Mouse (Mus musculus) fat pad, adult 2 months (tissue): ENCODE results near the gene Cyp2t4.

Experiments used
- DNase-seq: peaks from one replicate; pipeline ENCODE4 v3.0.0-alpha.2; 2011; ENCODE audit warnings: low read depth, low spot score; ENCODE audit errors: extremely low read depth

Gene Cyp2t4

DNA sequence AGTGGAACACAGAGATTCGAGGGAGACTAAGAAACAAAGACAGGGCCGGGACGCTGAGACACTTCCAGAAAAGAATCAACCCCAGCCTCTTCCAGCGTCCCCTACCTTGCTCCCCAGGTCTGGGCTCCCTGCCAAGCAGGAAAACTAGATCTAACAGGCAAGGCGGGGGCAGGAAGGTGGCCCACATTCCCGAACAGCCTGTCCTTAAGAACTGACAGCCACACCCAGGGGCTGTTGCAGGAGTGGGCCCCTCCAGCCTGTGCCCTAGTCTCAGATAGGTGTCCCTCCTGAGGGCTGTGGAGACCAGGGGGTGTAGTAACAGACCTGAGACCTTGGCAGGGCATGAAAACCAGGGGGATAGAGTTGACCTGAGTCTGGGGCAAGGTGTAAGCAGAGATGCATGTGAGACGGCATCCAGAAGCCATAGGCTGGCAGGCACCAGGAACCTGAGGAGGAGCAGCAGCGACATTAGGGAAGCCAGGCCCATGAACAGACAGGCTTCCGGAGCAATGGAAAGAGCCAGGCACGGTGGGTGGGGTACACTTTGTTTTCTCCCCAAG is at the start of gene Cyp2t4:
TSS of gene Cyp2t4 (plus strand) at position 510 of the 560 bp plus-strand sequence.
- DNase-seq: no peak

DNA sequence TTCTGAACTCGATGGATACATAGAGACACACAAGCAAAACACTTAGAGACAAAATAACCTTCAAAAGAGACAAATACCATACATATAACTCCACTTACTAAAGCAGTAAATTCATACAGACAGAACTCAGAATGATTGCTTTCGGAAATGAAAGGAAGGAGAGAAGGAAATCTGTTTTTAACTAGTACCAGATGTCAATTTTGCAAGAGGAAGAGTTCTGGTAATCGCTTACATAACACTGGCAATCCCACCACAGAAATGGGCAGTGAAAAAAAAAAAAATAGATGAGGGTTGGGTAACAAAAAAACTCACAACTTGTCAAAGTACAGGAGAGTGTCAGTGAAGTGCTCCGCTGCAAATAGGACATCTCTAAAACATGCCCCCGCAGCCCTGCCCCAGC is 48.6 kb upstream of the Cyp2t4 start:
- DNase-seq: no peak

- DNase-seq: no peak
These were observed 43.2 kb upstream of the Cyp2t4 start for GRCm38 (mm10) chr7:27110327-27110726.

- DNase-seq: no peak
These were observed 42.5 kb upstream of the Cyp2t4 start for GRCm38 (mm10) chr7:27111038-27111437.

DNA sequence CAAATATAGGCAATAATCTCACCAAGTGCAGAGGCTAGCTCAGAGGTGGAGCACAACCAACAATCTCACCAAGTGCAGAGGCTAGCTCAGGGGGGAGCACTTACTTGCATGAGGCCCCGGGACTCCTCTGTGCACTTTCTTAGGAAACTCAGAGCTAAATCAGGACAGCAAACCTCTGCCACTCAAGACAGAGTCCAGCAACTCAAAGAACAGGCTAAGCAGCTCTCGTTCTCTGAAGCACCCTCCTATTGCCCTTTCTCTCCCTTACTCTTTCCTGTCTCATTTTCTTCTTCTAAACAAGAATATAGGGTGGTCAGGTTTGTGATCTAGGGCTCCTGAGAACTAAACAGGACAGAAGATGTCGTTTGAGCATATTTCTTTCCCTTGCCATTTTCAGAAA is 41.5 kb upstream of the Cyp2t4 start:
- DNase-seq: no peak

DNA sequence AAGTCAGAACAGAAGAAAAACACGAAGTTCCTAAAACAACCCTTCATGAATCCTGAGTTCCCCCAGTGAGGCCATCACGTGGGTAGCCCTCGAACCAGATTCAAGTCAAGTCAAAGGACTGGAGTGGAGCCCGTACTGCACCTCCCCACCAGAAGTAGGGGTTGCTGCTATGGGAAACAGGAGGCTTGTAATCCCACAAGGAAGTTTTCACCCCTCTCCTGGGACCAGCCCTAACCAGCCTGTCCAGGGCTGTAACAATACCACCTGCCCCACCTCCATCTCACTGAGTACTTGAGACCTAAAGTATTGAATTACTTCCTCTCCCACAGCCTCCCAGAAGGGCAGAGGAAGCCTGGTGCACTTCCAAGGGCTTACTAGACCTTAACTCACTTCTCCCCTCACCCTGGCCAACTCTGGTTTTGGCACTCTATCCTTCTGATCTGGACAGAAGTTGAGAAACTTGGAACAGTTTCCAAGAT is 35.4 kb upstream of the Cyp2t4 start:
- peak; percentile 87 for DNase-seq

GRCm38 (mm10) chr7:27119676-27120075 is 33.8 kb upstream of the Cyp2t4 start, which contains the start of gene Cyp2f2:
Cyp2f2 (plus strand) TSS chr7:27119909.
- DNase-seq: peak; percentile 91

- DNase-seq: no peak
These were observed 29.1 kb upstream of the Cyp2t4 start for GRCm38 (mm10) chr7:27124305-27124832.

DNA sequence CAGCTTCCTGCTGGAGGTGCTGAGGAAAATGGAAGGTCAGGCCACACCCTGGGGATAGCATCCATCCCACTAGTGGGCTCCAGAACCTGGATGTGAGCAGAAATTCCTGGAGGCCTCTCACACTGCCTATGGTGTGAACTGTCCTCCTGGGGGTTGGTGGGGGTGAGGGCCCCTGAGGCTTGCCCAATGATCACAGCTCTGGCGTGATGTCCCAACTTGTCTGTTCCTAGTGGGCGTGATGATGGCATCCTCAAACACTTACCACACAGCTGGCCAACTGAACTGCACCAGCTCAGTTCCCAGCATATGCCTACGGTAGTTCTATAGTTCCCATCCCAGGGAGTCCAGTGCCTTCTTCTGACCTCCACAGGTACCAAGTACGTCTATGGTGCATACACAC is 28.5 kb upstream of the Cyp2t4 start:
- DNase-seq: no peak

GRCm38 (mm10) chr7:27128162-27128561 is 25.4 kb upstream of the Cyp2t4 start:
- DNase-seq: no peak

DNA sequence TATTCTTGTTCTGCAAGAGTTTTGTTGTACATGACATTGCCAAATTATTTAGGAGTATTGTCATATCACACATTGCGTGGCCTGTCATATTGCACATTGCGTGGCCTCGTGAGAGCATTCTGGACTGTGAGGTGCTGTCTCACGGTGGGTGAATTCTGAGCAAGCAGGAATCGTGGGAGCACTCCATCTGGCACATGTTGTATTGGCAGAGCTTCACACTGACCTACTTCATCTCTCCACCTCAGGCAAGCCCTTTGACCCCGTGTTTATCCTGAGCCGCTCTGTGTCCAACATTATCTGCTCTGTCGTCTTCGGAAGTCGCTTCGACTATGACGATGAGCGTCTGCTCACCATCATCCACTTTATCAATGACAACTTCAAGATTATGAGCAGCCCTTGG is 24.6 kb upstream of the Cyp2t4 start:
- no peak for DNase-seq

- no peak for DNase-seq
These were observed 23.7 kb upstream of the Cyp2t4 start for GRCm38 (mm10) chr7:27129811-27130210.

GRCm38 (mm10) chr7:27130521-27131370 is 22.8 kb upstream of the Cyp2t4 start:
- no peak for DNase-seq

DNA sequence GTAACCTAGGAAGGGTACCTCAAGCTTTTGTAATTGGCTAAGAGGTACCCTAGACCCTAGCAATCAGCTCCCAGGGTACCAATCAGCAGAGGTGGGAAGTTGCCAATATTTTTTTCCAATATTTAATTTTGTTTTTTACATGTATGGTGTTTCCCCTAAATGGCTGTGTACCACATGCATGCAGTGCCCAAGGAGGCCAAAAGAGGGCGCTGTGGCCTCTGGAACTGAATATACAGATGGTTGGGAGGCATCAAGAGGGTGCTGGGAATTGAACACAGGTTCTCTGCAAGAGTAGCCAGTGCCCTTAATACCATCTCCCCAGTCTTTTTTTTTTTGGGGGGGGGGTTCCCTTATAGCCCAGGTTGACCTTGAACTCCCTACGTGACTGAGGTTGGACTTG is 22.1 kb upstream of the Cyp2t4 start:
- no peak for DNase-seq

DNA sequence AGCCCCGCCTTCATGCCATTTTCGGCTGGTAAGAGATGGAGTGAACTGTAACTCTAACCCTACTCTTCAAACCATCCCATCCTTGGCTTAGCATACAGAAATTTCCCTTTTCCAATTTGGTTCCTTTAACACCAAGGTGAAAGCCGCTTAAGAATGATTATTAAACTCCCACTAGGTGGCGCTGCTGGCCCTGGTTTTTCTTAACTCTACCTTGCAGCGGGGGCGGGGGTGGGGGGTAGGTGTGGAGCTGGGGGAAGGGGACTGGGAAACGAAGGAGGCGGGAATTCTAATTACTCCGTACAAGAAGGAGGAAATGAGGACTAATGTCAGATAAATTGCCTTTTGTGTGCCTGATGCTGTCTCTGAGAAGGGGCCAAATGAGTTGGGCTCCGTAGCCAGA is 20.9 kb upstream of the Cyp2t4 start:
- no peak for DNase-seq

DNA sequence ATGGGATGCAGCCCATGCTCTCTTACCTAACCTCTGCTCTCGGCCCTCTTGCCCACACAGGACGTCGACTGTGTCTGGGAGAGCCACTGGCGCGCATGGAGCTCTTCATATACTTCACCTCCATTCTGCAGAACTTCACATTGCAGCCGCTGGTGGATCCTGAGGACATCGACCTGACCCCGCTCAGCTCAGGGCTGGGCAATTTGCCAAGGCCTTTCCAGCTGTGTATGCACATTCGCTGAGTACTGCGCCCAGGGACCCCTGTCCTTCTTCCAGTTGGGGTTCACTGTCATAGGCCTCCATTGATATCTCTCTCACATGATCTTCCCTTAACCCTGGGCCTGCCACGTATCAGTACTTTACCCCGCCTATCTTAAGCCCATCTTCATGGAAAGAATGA is 20.4 kb upstream of the Cyp2t4 start:
- DNase-seq: no peak

DNA sequence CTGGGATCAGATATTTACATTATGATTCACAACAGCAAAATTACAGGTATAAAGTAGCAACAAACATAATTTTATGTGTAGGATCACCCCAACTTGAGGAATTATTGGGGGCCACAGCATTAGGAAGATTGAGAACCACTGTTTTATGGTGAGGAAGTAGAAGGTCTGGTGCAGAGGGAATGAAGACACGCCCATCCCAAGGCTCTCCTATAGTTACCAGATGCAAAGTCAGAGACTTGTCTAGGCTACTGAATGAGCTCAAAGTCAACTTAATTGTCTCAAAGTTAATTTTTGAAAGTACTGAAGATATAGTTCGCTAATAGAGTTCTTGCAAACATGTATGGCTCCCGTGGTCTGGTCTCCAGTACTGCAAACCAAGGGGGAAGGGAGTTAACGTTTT is 19.8 kb upstream of the Cyp2t4 start:
- no peak for DNase-seq

DNA sequence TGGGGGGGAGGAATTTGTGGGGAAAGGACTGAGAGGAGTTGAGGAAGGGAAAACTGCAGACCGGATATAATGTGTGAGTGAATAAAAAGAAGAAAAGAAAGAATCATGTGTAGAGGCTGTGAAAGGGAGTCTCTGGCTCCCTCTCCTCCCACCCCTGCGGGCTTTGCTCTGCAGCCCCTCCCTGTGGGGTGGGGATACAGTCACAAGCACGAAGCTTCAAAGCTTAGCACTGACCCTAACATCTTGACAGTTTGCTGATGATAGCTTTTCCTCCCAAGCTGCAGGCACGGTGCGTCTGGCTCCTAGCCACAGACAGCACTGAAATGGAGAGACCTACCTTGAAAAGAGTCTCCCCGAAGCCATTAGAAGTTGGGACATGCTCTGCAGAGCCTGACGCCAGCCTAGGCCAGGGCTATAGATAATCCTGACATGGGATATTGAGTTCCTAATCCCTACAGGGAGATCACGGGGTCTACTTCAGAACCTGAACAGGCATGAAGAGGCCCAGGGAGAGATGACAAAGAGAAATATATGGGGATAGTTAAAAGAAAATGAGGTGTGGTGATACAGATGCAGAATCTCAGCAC is 17.0 kb upstream of the Cyp2t4 start:
- DNase-seq: peak; percentile 88

DNA sequence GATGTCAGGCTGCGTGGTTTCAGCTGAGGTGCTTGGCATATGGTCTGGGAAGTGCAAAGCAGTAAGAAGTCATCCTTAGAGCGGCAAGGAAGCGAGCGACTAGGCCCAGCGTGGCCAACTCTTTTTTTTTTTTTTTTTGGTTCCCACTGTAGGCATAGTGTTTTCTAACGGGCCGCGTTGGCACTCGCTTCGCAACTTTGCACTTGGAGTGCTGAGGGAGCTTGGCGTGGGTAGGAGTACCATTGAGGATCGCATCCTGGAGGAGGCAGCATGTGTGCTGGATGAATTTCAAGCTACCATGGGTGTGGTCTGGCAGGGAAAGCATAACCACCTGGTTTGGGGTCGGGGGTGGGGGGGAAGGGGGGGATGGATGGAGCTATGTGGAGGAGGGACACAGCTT is 2.5 kb downstream of the Cyp2t4 start:
- DNase-seq: no peak

DNA sequence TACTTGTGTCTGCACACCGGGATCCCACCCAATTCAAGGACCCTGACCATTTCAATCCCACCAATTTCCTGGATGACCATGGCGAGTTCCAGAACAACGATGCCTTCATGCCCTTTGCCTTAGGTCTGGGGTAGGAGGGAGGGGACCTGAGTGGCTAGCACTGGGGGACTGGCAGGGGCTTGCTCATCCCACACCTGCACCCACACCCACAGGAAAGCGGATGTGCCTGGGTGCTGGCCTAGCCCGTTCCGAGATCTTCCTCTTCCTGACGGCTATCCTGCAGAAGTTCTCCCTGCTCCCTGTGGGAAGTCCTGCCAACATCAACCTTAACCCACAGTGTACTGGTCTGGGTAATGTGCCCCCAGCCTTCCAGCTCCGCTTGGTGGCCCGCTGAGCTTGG is 4.7 kb downstream of the Cyp2t4 start:
- DNase-seq: no peak

GRCm38 (mm10) chr7:27159256-27159655 is 5.7 kb downstream of the Cyp2t4 start:
- DNase-seq: no peak

- DNase-seq: no peak
These were observed 6.4 kb downstream of the Cyp2t4 start for GRCm38 (mm10) chr7:27159882-27160281.
